Mouse (Mus musculus) retina, postnatal 1 day (tissue): ENCODE results near the gene Slc35f1.

Experiments used
- DNase-seq: peaks from one replicate; pipeline ENCODE4 v3.0.0-alpha.2; 2012

Gene Slc35f1

GRCm38 (mm10) chr10:52690334-52690991, at the start of gene Slc35f1:
Gene Slc35f1, plus strand, starts transcription at chr10:52690533.
- peak; percentile 93 for DNase-seq

GRCm38 (mm10) chr10:52671234-52671633, 19.1 kb upstream of the Slc35f1 start:
- peak; percentile 81 for DNase-seq

GRCm38 (mm10) chr10:52690992-52691731, 829 bp downstream of the Slc35f1 start:
- peak; percentile 75 for DNase-seq

- DNase-seq = no peak
Measured at GRCm38 (mm10) chr10:52703688-52704087, 13.4 kb downstream of the Slc35f1 start.

- peak; percentile 87 for DNase-seq
Measured at GRCm38 (mm10) chr10:52704101-52705051, 14.0 kb downstream of the Slc35f1 start.

- DNase-seq = no peak
Measured at GRCm38 (mm10) chr10:52709482-52709881, 19.1 kb downstream of the Slc35f1 start.

- DNase-seq = no peak
Measured at GRCm38 (mm10) chr10:52712166-52712565, 21.8 kb downstream of the Slc35f1 start.

- DNase-seq = no peak
Measured at GRCm38 (mm10) chr10:52714557-52714956, 24.2 kb downstream of the Slc35f1 start.

GRCm38 (mm10) chr10:52715146-52715545, 24.8 kb downstream of the Slc35f1 start:
- no peak for DNase-seq

GRCm38 (mm10) chr10:52718199-52718917, 28.0 kb downstream of the Slc35f1 start:
- no peak for DNase-seq

GRCm38 (mm10) chr10:52726674-52727073, 36.3 kb downstream of the Slc35f1 start:
- no peak for DNase-seq

GRCm38 (mm10) chr10:52742671-52743379, 52.5 kb downstream of the Slc35f1 start:
- peak; percentile 97 for DNase-seq

GRCm38 (mm10) chr10:52743831-52744230, 53.5 kb downstream of the Slc35f1 start:
- DNase-seq = no peak

- no peak for DNase-seq
Measured at GRCm38 (mm10) chr10:52748028-52748597, 57.8 kb downstream of the Slc35f1 start.

GRCm38 (mm10) chr10:52755949-52756679, 65.8 kb downstream of the Slc35f1 start:
- peak; percentile 40 for DNase-seq

GRCm38 (mm10) chr10:52757496-52758260, 67.3 kb downstream of the Slc35f1 start:
- DNase-seq = peak; percentile 91

GRCm38 (mm10) chr10:52758589-52758988, 68.3 kb downstream of the Slc35f1 start:
- peak; percentile 85 for DNase-seq

- DNase-seq = no peak
Measured at GRCm38 (mm10) chr10:52760527-52760926, 70.2 kb downstream of the Slc35f1 start.

- peak; percentile 87 for DNase-seq
Measured at GRCm38 (mm10) chr10:52779926-52780485, 89.7 kb downstream of the Slc35f1 start.

- DNase-seq = no peak
Measured at GRCm38 (mm10) chr10:52787075-52787474, 96.7 kb downstream of the Slc35f1 start.
